Mouse (Mus musculus): Measurements from ENCODE around the gene Adk. TPM values are rescaled to one million over a fixed set of nuclear protein-coding genes. Genes with fewer than 3 reads are reported as not detected.

Gene Adk
- polyA plus RNA-seq (2012; rRNA removed), result 66.2 and 69.0 TPM in 2 replicates

DNA sequence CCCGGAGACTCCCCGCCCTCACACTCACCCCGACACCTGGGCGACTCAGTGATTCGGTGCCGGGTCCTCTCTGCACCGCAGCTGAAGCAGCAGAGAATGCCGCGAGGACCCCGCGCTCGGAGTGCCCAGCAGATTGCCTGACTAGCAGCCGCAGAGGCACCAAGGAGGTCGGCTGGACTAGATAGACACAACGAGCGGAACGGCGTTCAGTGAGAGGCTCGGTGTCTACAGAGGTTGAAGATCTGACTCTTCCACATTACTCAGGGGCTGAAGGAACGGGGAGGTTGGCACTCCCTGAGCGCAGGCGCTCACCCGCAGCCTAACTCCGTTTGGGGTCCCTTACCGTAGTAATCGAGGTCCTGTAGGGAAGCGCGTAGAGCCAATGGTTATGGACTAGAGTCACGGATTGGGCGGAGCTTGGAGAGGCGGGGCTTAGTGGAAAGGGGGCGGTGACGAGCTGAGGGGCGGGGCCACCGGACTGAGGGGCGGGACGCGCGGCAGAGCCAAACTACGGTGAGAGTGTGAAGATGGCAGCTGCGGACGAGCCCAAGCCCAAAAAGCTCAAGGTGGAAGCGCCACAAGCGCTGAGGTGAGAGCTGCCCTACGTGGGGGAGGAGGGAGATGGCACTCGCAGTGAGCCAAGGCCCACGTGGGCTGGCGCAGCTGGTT is at the start of gene Adk, which contains the start of gene Ap3m1:
Gene Adk, plus strand, starts transcription at position 463 of the 669 bp plus-strand sequence.
Gene Ap3m1, minus strand, starts transcription at position 397 of the 669 bp plus-strand sequence.
- Histone ChIP-seq H3K4me1 (ENCODE audit: control insufficient read depth, insufficient read depth, low read length) (no peaks in the 10 kb centered on the region), H3K27ac (ENCODE audit: insufficient read depth, low read length) (peak within 1 kb of the TSS; percentile 54), H3K27me3 (ENCODE audit: control insufficient read depth, insufficient read depth, low read length) (no peaks in the 10 kb centered on the region), H3K4me3 (replicated peaks; ENCODE audit: insufficient read depth, low read depth, low read length) (peak within 1 kb of the TSS; percentile 69)
- TF ChIP-seq POLR2A (IDR thresholded peaks at IDR 0.05; ENCODE audit: borderline replicate concordance, insufficient read depth, low read length) (peak; percentile 68; the same call in 1 of the 2 replicates), CTCF (IDR thresholded peaks at IDR 0.05; ENCODE audit: borderline replicate concordance, insufficient read depth, low read depth, low read length) (no peak)
- WGBS, result under 1% methylated on average over 48 of the region's 48 CpGs
- DNase-seq, result peak; percentile 90 to 93

DNA sequence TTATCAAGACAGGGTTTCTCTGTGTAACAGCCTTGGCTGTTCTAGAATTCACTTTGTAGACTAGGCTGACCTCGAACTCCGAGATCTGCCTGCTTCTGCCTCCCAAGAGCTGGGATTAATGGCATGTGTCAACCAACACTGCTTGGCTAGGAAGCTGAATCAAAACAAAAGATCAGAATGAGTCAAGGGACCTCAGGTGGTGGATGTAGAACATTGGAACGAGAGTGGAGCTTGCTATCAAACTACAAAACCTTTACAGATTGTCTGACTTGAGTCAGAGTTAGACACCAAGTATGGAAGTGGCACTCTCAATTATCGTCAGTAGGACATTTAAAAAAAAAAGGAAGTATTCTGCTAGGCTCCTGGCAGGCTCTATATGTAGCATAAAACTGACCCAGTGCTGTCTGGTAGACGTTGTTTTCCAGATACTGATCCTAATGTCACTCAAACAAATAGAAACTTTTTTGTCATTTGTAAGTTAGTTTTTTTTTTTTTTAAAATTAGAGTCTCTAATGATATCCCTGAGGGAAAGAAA is 38.5 kb upstream of the Adk start:
- 86% methylated on average over 5 of the region's 5 CpGs for WGBS

DNA sequence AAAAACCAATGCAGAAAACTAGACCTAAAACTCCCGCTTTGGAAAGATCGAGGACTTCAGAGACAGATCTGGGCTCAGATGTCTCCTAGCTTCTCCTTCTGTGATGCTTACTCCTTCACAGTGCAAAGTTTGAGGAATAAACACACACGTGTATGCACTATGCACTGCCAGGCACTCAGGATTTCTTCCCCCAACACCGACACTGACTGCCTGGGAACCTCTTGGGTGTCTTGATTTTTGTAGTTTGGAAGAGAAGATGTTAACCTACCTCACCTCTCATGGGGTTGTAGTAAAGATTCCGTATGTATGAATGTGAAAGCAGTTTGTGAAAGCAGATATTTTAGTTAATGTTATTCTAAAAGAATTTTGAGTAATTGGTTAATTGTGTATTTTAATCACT is 34.5 kb upstream of the Adk start:
- Histone ChIP-seq H3K4me3 (replicated peaks; ENCODE audit: insufficient read depth, low read depth, low read length) (no peak overlapping the region), H3K27ac (ENCODE audit: insufficient read depth, low read length) (no peak overlapping the region), H3K27me3 (ENCODE audit: control insufficient read depth, insufficient read depth, low read length) (no peaks in the 10 kb centered on the region), H3K4me1 (ENCODE audit: control insufficient read depth, insufficient read depth, low read length) (no peaks in the 10 kb centered on the region)
- WGBS, result 92% methylated on average over 5 of the region's 5 CpGs
- no peak for DNase-seq
- TF ChIP-seq POLR2A (IDR thresholded peaks at IDR 0.05; ENCODE audit: borderline replicate concordance, insufficient read depth, low read length) (no peak), CTCF (IDR thresholded peaks at IDR 0.05; ENCODE audit: borderline replicate concordance, insufficient read depth, low read depth, low read length) (no peak)

More for the DNA sequence above, 38.5 kb upstream of the Adk start:
- no peak overlapping the region for H3K4me3 ChIP-seq (replicated peaks; ENCODE audit: insufficient read depth, low read depth, low read length)
- no peak for DNase-seq
- no peaks in the 10 kb centered on the region for H3K27me3 ChIP-seq (ENCODE audit: control insufficient read depth, insufficient read depth, low read length)
- H3K27ac ChIP-seq (ENCODE audit: insufficient read depth, low read length), result no peak overlapping the region
- TF ChIP-seq CTCF (IDR thresholded peaks at IDR 0.05; ENCODE audit: borderline replicate concordance, insufficient read depth, low read depth, low read length) (no peak), POLR2A (IDR thresholded peaks at IDR 0.05; ENCODE audit: borderline replicate concordance, insufficient read depth, low read length) (no peak)
- H3K4me1 ChIP-seq (ENCODE audit: control insufficient read depth, insufficient read depth, low read length), result no peaks in the 10 kb centered on the region

DNA sequence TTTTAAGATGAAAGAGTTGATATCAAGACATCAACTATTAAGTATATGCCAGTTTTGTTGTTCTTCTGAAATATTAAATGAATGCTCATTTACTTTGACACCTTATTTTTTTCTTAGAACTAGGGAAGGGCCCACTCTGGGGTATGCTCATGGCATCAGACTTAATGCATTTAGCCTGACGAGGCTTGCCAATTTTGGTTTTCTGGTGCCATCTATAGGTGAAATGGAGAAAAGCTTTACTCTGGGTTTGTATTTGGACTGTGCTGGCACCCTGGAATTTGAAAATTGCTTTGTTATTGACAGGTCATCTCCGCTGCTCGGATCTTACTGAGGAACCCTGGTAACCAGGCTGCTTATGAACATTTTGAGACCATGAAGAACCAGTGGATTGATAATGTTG is 33.4 kb upstream of the Adk start:
- H3K4me1 ChIP-seq (ENCODE audit: control insufficient read depth, insufficient read depth, low read length), result no peaks in the 10 kb centered on the region
- TF ChIP-seq CTCF (IDR thresholded peaks at IDR 0.05; ENCODE audit: borderline replicate concordance, insufficient read depth, low read depth, low read length), result peak; percentile 32; the same call in 1 of the 2 replicates
- TF ChIP-seq POLR2A (IDR thresholded peaks at IDR 0.05; ENCODE audit: borderline replicate concordance, insufficient read depth, low read length), result no peak
- H3K27me3 ChIP-seq (ENCODE audit: control insufficient read depth, insufficient read depth, low read length), result no peaks in the 10 kb centered on the region
- 34% methylated on average over 3 of the region's 3 CpGs for WGBS
- no peak overlapping the region for H3K27ac ChIP-seq (ENCODE audit: insufficient read depth, low read length)
- no peak overlapping the region for H3K4me3 ChIP-seq (replicated peaks; ENCODE audit: insufficient read depth, low read depth, low read length)
- DNase-seq, result peak in 1 of 2 experiments; percentile 45

DNA sequence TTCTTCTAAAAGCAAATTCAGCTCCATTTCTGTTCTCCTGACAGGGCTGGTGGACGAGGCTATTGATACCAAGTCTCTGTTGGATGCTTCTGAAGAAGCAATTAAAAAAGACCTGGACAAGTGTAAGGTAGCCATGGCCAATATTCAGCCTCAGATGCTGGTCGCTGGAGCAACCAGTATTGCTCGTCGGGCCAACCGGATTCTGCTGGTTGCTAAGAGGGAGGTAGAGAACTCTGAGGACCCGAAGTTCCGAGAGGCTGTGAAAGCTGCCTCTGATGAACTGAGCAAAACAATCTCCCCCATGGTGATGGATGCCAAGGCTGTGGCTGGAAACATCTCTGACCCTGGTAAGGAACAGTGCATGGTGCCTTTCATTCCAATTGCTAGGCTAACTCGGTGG is 31.9 kb upstream of the Adk start:
- 76% methylated on average over 8 of the region's 8 CpGs for WGBS
- Histone ChIP-seq H3K4me1 (ENCODE audit: control insufficient read depth, insufficient read depth, low read length) (no peaks in the 10 kb centered on the region), H3K4me3 (replicated peaks; ENCODE audit: insufficient read depth, low read depth, low read length) (no peak overlapping the region), H3K27ac (ENCODE audit: insufficient read depth, low read length) (no peak overlapping the region), H3K27me3 (ENCODE audit: control insufficient read depth, insufficient read depth, low read length) (no peaks in the 10 kb centered on the region)
- TF ChIP-seq CTCF (IDR thresholded peaks at IDR 0.05; ENCODE audit: borderline replicate concordance, insufficient read depth, low read depth, low read length), result no peak
- DNase-seq, result peak in 1 of 2 experiments; percentile 38

DNA sequence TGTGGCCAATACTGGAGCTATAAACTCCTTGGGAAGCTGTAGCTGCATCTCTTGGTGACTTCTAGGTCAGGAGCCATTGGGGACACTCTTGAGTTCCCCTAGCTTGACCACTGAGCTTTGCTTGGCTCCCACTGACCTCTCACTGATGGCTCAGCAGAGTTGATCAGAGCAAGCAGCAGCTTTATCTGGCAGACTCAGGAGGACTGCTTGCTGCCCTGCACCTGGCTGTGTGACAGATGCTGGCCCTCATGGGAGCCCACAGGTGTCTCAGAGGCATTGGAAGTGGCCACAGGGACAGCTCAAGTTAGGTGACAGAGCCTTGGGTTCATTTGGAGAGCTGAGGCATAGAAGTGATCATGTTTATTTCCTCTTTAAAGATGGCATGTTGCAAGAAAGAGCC is 24.8 kb upstream of the Adk start:
- no peaks in the 10 kb centered on the region for H3K4me1 ChIP-seq (ENCODE audit: control insufficient read depth, insufficient read depth, low read length)
- H3K27ac ChIP-seq (ENCODE audit: insufficient read depth, low read length), result no peak overlapping the region
- H3K4me3 ChIP-seq (replicated peaks; ENCODE audit: insufficient read depth, low read depth, low read length), result no peak overlapping the region
- TF ChIP-seq POLR2A (IDR thresholded peaks at IDR 0.05; ENCODE audit: borderline replicate concordance, insufficient read depth, low read length) (no peak), CTCF (IDR thresholded peaks at IDR 0.05; ENCODE audit: borderline replicate concordance, insufficient read depth, low read depth, low read length) (no peak)
- no peaks in the 10 kb centered on the region for H3K27me3 ChIP-seq (ENCODE audit: control insufficient read depth, insufficient read depth, low read length)
- DNase-seq, result no peak

DNA sequence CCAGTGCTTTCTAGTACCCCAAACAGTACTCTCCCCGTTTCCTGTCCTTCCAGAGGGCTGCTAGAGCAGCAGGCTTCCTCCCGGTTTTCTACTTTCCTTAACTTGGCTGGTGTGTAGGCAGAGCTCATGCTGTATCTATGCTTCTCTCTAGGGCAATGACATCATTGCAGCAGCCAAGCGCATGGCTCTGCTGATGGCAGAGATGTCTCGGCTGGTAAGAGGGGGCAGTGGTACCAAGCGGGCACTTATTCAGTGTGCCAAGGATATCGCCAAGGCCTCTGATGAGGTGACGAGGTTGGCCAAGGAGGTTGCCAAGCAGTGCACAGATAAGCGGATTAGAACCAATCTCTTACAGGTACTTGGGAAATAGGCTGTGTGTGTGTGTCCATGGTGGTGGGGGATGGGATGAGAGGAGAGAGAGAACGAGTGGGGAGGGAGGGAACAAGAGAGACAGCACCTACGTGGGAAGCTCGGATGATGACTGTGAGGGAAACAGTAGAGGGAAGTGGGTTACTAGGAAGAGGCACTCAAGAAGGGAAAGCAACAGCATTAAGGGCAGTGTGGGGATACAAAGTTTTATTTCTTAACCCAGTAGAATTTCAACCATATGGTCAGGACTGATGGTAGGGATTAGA is 23.2 kb upstream of the Adk start:
- H3K27ac ChIP-seq (ENCODE audit: insufficient read depth, low read length), result no peak overlapping the region; the same call in 1 of the 2 replicates
- H3K4me1 ChIP-seq (ENCODE audit: control insufficient read depth, insufficient read depth, low read length), result no peaks in the 10 kb centered on the region
- no peak overlapping the region for H3K4me3 ChIP-seq (replicated peaks; ENCODE audit: insufficient read depth, low read depth, low read length)
- no peak for DNase-seq
- TF ChIP-seq CTCF (IDR thresholded peaks at IDR 0.05; ENCODE audit: borderline replicate concordance, insufficient read depth, low read depth, low read length), result no peak
- TF ChIP-seq POLR2A (IDR thresholded peaks at IDR 0.05; ENCODE audit: borderline replicate concordance, insufficient read depth, low read length), result no peak
- WGBS, result 71% methylated on average over 11 of the region's 11 CpGs
- H3K27me3 ChIP-seq (ENCODE audit: control insufficient read depth, insufficient read depth, low read length), result no peaks in the 10 kb centered on the region
